Mouse (Mus musculus) NIH3T3 (cell line): ENCODE measurements around the gene Carmil1.
A peak's percentile ranks its signal among the peaks of the same experiment; 100 is the strongest.

Experiments used
- DNase-seq: peaks from one replicate; pipeline ENCODE4 v3.0.0-alpha.2; 2012; ENCODE audit warnings: low read depth

Gene Carmil1

GRCm38 (mm10) chr13:24280439-24281431 is at the start of gene Carmil1:
Gene Carmil1, minus strand, starts transcription at chr13:24280795.
- DNase-seq, result peak; percentile 87

- peak; percentile 14 for DNase-seq
Observed at GRCm38 (mm10) chr13:24330128-24330527, 49.5 kb upstream of the Carmil1 start.

GRCm38 (mm10) chr13:24328036-24328817 is 47.6 kb upstream of the Carmil1 start:
- DNase-seq, result no peak

- no peak for DNase-seq
Observed at GRCm38 (mm10) chr13:24327201-24327600, 46.6 kb upstream of the Carmil1 start, which contains the start of gene Cmah. Gene Cmah, plus strand, starts transcription at chr13:24327404.

- no peak for DNase-seq
Observed at GRCm38 (mm10) chr13:24321313-24321712, 40.7 kb upstream of the Carmil1 start.

- DNase-seq, result peak; percentile 66
Observed at GRCm38 (mm10) chr13:24318618-24319017, 38.0 kb upstream of the Carmil1 start.

- peak; percentile 36 for DNase-seq
Observed at GRCm38 (mm10) chr13:24316563-24316962, 36.0 kb upstream of the Carmil1 start.

- DNase-seq, result no peak
Observed at GRCm38 (mm10) chr13:24311011-24311940, 30.7 kb upstream of the Carmil1 start.

- no peak for DNase-seq
Observed at GRCm38 (mm10) chr13:24306248-24306647, 25.7 kb upstream of the Carmil1 start.

- no peak for DNase-seq
Observed at GRCm38 (mm10) chr13:24305486-24305885, 24.9 kb upstream of the Carmil1 start.

GRCm38 (mm10) chr13:24297252-24297651 is 16.7 kb upstream of the Carmil1 start:
- peak; percentile 76 for DNase-seq

GRCm38 (mm10) chr13:24287381-24287780 is 6.8 kb upstream of the Carmil1 start:
- peak; percentile 46 for DNase-seq

- peak; percentile 53 for DNase-seq
Observed at GRCm38 (mm10) chr13:24279762-24280438, 695 bp downstream of the Carmil1 start.

- DNase-seq, result no peak
Observed at GRCm38 (mm10) chr13:24279407-24279761, 1.2 kb downstream of the Carmil1 start.

GRCm38 (mm10) chr13:24272740-24273377 is 7.7 kb downstream of the Carmil1 start:
- no peak for DNase-seq

GRCm38 (mm10) chr13:24269100-24269465 is 11.5 kb downstream of the Carmil1 start:
- peak; percentile 20 for DNase-seq

GRCm38 (mm10) chr13:24268355-24269099 is 12.1 kb downstream of the Carmil1 start:
- DNase-seq, result no peak

GRCm38 (mm10) chr13:24264760-24265159 is 15.8 kb downstream of the Carmil1 start:
- no peak for DNase-seq

- DNase-seq, result no peak
Observed at GRCm38 (mm10) chr13:24263560-24263959, 17.0 kb downstream of the Carmil1 start.
